Mouse (Mus musculus): ENCODE measurements around the gene Adgrl3.

The Adgrl3 gene

DNA sequence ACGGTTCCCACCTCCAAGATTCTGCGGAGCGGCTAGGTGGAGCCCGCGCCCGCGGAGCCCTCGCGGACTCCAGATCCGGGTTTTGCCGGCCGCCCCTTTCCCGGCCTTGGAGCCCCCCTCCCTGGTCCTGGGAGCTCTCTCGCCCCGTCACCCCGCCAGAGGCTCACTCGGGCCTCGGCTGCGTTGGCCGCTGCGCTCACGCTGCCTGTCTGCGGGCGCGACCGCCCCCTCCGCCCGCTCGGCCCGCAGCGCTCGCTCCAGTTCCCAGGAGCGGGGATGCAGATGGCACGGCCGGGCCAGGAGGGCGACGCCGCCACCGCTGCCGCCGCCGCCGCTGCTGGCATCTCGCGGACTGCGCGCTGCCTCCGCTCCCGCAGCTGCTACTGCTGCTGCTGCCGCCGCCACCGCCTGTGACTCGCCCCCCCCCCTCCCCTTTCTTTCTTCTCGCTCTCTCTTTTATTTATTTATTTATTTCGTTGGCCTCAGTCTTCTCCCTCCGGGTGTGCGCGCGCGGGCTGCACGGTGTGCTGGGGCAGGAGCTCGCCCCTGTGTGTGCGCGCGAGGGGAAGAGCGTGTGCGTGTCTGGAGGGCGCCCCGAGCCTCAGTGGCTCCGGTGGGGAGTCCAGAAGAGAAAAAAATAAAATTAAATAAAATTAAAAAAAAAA, at the start of gene Adgrl3:
TSS of gene Adgrl3 (plus strand) at position 549 of the 665 bp plus-strand sequence.
- DNase-seq (ENCODE audit: extremely low spot score) = peak; percentile 89

DNA sequence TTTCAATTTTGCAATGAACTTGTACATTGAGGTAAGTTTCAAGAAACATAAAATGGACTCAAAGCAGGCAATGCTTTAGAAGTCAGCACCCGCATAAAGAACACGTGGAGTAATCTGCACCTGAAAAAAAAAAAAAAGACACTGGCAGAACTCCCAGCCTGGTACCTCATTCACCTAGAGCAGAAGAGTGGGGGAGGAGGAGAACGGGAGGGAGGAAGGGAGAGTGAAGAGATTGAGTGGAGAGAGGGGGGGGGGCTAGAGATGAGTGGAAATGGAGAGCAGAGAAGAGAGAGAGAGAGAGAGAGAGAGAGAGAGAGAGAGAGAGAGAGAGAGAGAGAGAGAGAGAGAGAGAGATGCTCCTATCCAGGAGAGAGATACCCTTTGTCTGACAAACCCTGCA, 772 bp upstream of the Adgrl3 start:
- DNase-seq (ENCODE audit: extremely low spot score) = no peak

DNA sequence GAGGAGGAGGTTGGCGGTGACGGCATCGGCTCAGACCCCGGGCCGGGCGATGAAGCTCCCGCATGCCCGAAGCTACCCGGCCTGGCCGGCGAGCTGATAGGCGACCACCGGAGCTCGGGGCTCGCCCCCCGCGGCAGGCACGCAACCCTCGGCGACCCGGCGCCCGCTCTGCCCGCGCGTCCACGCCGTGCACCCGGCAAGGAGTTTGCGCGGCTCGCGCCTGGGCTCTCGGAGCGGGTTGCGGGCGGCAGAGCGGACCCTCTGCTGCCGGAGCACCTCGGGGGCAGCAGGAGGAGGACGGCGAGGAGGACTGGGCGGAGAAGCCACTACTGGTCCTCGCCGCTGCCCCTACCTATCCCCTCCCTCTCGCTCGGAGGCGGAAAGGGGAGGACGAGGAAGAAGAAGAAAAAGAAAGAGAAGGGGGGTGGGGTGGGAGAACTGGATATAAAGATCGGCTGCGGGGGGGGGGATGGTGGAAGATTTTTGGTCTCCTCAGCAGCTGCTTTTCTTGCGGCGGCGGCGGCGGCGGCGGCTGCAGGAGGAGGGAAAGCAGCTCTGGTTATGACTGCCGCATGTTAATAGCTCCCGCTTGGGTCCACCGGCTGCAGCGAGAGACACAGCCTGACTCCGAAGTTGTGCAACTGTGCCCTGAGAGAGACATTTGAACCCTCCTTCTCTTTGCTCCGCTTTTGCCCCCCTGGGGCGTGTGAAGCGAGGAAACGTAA, 505 bp downstream of the Adgrl3 start:
- DNase-seq (ENCODE audit: extremely low spot score) = peak; percentile 81

DNA sequence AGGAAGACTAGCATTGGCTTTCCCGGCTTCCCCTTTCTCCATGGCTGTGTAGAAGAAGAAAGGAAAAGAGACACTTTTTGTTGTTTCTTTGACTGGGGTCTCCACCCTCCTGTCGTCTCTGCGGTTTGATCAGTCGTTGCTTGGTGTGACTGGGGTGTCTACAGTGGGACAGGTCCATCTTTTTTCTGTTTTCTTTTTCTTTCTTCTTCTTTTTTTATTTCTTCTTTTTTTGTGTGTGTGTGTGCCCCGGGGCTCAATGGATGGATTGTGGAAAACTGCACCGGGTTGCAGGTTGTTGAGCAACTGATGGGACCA, 1.0 kb downstream of the Adgrl3 start:
- DNase-seq (ENCODE audit: extremely low spot score) = no peak

DNA sequence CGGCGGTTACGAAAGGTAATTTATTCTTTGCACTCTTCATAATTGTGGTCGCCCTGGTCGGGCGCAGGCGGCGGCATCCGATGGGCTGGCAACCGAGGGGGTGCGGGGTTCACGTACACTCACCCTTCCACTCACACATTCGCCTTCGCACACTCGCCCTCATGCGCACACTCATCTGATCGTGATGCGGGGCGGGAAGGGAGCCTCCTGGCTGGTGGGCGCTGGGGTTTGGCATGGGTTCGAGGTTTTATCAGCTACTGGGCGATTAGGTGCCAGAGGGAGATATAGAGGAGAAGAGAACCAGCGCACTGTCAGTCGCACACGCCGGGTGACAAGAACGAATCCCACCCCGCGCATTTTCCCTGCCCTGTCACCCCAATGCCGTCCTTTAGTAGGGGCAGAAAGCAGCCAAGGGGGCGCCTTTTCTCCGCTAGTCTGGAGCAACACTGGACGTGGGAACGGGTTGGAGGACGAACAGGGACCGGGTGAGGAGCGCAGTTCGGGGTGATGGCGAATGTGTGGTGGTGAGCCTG, 1.5 kb downstream of the Adgrl3 start:
- no peak for DNase-seq (ENCODE audit: extremely low spot score)

DNA sequence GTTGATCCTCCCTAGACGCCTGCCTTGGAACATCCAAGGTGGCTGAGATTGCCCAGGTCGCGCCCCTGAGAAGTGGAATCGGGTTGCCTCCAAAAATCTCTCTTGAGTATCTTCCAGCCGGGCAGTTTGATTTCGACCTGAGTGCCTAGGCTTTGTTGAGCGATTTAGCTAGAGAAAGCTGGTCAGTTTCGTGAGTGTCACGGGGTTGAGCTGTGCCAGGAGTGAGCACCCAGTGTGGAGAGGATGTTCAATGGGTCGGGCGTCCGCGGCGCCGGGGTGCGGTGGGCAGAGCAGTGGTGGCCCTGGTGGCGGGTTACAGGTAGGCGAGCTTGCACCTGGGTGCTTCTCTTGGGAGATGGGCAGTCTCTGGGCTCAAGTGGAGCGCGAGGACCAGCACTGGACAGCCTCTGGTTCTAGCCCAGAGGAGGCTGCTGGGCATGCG, 1.9 kb downstream of the Adgrl3 start:
- DNase-seq (ENCODE audit: extremely low spot score) = peak; percentile 53

DNA sequence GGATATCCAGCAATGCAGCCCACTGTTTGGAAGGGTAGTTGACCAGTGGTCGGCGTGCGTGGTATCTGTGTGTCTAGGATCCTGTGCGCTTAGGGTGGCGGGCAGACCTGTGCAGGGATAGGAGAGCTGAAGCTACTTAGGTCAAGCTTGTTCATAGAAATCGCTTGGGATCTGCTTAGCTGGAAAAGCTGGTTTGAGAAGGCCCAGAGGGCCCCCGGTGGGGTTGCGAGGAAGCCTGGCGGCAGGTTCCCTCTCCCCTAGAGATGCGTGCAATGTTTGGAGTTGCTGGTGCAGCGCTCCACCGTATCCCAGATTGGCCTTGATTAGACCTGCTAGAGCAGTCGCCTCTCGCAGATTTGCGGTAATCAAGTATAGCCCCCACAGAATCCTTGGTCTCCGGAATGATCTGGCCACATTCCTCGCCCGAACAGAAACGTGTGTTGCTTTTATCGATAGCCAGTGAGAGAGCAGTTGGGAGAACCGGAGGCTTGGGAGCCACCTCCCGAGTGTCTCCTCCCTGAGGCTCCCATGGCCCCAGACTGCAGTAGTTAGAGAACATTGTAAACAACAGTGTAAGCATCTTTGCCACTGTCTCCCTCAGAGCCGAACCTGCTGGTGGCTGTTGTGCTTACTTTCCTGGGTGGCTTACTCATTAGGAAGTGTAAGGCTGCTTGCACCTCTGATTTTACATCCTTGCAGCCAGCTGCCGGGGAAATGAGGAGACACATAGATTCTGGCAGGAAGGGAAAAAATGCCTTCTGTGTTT, 2.6 kb downstream of the Adgrl3 start:
- DNase-seq (ENCODE audit: extremely low spot score) = peak; percentile 52

DNA sequence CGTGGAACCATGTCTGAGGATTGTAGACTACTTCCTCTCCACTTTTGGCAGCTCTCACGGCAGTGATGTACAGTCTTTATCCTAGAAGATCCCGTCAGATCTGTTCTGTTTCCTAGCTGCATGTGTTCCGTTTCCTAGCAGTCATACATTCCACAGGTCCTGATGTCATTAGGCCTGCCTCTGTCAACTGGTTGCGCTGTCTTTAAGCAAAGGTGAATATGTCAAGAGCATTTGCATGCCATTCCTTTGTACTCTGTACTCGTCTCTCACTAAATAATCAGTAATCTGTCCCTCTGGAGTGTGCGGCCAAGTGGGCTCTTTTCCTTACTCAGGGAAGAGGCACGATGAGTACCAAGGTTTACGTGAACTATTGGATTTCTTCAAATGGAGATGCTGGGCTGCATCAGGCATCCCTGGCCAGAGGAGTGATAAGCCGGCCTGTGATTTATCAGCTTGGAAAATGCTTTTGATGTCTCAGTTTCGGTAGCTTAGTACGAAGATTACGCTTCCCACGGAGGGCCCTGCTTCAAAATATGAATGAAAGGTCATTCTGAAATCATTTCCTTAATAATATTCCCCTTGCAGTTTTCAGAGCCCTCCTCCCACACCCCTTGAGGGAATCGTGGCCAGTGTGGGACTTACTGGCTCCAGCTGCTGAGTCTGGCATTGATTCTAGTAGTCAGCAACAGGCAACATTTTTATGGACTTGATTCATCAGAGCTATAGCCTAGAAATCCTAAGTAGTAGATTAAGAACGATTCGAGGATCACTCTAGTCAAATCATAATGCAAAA, 4.2 kb downstream of the Adgrl3 start:
- DNase-seq (ENCODE audit: extremely low spot score) = peak; percentile 40

DNA sequence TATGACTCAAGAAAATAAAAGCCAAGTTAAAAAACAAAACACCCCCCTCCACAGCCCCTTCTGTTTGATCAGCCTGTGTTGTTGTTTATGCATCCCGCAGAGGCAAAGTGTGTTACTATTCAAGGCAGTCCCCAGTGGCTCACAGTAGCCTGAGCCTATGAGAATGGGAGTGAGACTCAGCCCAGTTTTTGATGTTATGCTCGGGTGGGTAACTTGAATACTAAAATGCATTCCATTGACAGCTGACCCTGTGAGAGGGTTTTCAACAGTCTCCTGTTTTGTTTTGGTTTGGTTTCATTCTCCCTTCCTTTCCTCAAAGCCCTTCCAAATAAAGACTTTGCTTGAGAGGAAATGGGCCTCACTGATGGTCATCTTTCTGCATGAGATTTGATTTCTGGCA, 8.9 kb downstream of the Adgrl3 start:
- DNase-seq (ENCODE audit: extremely low spot score) = peak; percentile 36

DNA sequence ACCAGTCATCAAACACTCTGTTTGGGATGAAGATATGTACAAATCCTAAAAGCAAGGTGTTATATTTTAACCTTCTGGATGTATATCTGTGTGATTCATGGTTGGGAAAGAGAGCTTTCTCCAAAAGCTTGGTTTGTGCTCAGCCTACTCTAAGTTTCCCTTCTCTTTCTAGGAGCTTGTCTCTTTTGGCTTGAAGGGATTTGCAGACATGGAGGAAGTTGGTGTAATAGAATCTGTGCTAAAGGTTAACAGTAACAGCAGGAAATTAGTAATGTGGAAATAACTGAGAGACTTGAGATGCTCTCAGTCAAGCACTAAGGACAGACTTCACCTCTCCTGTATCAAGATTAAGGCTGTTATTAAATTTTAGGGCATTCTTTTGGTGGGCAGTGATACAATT, 17.2 kb downstream of the Adgrl3 start:
- no peak for DNase-seq (ENCODE audit: extremely low spot score)

DNA sequence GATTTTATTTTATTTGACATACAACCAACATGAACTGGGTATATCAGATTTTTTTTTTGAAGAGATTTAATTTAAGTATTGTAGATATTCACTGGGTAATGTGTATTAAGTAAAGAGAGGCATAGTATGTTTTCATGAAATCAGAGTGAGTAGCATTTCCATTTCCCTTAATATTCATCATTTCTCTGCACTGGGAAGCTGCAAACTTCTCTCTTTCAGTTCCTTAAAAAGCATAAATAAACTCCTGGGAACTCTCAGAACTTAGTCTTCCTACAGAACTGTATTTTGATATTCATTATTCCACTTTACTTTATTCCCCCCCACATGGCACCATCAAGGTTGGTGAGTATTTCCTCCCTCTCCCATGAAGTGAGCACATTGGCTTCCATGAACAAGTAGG, 23.9 kb downstream of the Adgrl3 start:
- no peak for DNase-seq (ENCODE audit: extremely low spot score)

DNA sequence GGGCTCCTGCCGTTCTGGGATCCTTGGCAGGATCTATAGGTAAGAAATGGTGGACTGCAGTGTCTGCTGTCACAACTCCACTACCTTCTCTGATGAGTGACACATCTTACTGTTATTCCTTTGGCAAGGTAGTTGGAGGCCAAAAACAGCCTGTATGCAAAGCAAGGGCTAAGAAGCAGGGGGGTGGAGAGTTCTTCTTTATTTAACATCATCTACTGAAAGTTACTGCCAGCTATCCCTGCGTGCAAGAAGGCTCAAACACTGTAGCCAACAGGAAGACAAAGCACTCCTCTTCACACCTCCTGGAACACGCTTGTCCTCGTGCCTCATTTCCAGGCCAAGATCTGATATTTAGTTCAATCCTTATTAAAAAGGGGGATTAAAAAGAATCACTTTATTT, 26.2 kb downstream of the Adgrl3 start:
- no peak for DNase-seq (ENCODE audit: extremely low spot score)

DNA sequence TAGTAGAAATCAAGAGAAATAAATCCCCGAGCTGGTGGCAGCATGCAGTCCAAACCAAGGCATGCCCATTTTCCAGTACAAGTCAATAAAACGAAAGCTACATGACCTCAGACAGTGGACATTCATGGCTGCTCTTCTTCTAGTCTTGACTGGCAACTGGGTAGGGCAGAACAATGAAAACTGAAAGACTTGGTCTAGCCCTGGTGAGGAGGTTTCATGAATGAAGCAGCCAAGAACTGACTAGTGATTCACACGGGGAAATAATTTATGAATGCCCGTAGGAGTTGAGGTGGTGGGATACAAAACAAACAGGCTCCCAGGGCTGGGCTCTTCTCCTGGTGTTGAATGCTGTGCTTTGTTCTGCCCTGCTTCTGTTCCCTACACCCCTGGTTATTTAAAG, 34.7 kb downstream of the Adgrl3 start:
- DNase-seq (ENCODE audit: extremely low spot score) = no peak

DNA sequence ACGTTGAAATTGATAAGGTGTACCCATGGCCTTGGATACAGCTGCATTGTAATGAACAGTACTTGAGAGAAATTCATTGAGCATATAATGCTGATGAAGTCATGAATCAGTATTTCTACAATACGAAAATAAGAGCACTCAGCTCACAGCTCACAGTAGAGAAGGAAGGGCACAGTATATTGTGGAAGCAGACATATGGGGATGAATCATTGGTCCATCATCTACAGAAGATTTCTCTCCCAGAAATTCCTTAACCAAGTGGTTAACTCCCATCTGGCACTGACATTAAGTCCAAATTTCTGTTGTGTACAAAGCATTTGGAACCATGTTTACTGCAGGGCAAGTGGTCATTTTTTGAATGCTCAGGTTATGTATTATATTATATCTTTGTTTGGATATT, 35.3 kb downstream of the Adgrl3 start:
- no peak for DNase-seq (ENCODE audit: extremely low spot score)

DNA sequence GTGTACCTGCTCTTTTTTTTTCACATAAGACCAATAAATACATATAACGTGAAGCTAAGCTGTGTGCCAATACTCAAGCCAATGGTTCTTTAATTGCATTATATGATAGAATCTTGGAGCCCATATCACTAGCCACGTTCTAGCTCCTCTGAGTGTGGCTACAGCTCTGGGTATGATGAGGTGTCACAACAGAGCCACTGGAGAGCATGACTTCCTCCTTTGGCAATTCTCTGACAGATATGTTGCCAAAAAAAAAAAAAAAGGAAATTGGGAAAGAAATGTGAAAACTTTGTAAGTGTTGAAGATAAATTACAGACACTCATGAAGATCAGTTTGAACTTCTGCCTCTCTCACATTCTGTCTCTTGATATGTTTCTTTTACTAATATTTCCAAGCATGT, 38.2 kb downstream of the Adgrl3 start:
- no peak for DNase-seq (ENCODE audit: extremely low spot score)

DNA sequence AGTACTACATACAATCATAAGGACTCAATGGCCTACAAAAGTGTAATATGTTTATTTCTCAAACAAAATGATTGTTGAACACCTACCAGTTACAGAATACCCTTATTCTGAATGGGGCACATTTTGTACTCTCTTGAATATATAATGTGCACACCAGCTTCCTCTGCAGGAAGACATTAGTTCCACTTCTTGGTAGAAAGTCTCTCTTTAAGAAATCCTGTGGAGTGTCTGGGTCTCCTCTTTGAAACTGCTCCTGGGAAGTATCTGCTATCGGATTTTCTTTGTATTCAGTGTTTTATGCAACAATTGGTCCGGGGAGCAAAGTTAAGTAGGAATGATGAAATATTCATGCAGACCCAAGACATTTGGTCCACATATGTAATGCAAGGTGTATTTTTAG, 41.0 kb downstream of the Adgrl3 start:
- DNase-seq (ENCODE audit: extremely low spot score) = no peak

DNA sequence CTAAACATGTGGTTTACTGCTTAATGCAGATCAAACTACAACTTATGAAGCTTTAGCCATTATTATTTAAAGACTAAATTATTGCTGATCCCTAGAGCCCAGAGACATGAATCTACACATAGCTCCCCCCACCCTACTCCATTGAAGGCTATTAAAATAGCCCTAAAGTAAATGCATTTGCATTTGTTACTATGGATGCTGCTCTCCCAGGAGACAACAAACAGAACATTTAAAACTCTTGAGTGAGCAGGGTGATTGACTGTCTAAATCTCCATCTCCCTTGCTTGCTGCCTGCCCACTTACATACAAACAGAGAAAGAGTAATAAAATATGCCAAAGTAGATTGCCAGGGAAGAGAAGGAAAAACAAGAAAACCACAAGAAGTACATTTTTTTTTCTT, 41.4 kb downstream of the Adgrl3 start:
- DNase-seq (ENCODE audit: extremely low spot score) = no peak

DNA sequence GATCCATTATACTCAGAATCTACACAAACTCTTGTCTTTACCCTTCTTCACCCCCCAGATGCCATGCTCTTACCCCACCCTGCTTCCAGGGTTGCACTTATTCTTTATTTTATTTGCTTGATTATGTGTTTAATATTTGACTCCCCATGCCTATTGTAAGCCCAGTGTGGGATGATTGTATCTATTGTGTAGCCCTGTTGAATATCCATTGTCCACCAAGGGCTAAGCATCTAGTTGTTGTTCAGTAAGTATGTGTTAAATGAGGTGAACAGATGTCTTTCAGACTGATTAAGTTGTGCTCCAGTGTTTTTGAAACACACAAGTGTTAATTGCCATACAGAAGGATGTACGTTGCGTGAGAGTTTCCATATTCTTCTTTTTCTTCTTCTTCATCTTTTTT, 44.1 kb downstream of the Adgrl3 start:
- no peak for DNase-seq (ENCODE audit: extremely low spot score)

DNA sequence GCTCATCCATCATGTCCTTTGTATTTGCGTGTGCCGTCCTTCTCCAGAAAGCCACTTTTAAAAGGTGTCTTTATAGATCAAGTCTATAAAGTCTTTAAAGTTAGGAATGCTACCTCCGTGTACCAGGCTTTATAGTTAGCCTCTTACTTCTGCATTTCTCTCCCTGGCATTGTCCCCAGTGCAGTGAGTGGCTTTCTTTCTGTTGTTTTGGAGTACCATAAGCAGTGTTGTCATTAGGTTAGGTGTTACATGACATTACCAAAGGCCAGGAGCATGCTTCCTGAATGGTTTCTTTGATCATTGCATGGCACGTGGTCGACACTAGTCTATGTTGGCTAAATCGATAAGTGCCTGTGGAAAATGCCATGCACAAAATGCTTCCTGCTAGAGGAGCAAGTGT, 48.2 kb downstream of the Adgrl3 start:
- DNase-seq (ENCODE audit: extremely low spot score) = no peak

DNA sequence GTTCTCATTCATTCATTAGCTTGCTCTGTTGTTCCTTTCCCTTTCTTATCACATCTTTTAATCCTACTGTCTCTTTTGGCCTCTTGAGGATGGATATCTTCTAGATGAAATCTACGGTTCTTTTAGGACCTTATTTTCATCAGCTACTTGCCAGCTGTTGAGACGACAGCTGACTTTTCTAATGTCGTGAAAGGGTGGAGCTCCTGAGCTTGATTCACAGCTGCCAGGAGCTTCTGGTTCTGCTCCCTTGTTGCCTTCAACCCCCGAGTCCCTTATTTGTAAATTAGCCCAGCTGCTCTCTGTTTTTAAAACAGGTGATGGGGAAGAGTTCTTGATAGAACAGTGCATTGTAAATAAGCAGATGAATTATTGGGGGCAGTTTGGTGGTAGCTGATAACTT, 48.9 kb downstream of the Adgrl3 start:
- no peak for DNase-seq (ENCODE audit: extremely low spot score)

DNA sequence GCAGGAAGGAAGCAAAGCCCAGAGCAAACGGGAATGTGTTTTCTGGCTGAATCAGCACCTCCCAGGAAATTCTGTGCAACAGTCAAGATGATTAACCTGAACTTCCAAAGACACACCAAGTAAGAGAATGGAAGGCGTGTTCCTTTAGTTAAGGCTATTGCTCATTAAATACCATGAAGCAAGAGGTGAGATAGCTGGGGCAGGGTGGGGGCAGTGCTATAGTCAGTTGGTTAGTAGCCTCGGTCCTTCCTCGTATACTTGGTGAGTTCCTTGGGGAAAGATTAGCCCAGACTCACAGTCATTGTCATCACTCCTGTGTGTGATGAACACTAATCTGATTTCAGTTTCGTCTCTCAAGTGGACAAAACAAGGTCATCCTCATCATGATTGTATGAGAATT, 53.0 kb downstream of the Adgrl3 start:
- no peak for DNase-seq (ENCODE audit: extremely low spot score)

DNA sequence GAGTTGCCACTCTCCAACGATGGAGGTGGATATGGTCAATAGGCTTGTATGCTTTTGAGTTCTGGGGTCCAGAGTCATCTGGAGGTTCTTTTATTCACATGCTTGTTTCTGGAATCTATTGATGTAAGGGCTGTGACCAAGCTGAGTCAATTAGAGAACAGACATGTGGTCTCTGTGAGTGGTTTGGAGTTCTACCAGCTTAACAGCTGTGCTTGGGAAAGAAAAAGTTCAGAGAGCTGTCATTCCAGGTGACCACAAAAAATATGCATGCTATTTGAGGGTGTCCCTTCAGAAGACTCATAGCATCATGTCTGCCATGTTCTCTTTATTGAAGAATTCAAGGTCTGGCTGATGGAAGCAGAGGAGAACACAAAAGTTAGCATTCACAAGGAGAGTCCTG, 53.9 kb downstream of the Adgrl3 start:
- DNase-seq (ENCODE audit: extremely low spot score) = no peak

Measured in embryo, embryonic 9.5 days (tissue).